Mouse (Mus musculus): ENCODE measurements at regions not wholly inside any gene's neighbourhood (a gene's known extent, or its start where the extent isn't known, plus 50 kb on each side); places are given as distances from the start of the nearest gene placed in this dataset.
"Not testable (repeated sequence)": the region's sequence is repeated elsewhere in the genome, so short reads cannot be mapped to it uniquely, and the experiment has no call there.

DNA sequence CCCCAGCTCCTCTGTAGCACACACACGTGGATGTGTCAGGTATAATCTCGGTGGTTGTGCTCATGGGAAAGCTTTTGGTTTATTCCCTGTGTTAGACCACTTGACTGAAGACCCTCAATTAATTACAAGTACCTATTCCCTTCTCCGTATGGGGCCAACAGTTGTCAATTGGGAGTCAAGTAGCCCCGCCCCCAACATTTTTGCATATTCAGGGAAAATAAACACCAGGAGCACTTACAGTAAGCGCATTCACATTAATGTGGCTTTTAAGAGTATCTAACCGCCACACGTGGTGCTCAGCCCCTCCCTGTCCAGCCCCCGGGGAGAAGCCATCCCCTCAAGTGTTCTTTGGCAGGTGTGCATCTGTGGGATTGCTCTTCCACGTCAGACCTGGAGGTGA, 223.9 kb downstream of the Tpra1 start:
- WGBS (ENCODE audit: insufficient replicate concordance): 39% methylated on average over 9 of the region's 9 CpGs
- no peaks in the 10 kb centered on the region for H3K9me3 ChIP-seq (replicated peaks; ENCODE audit: control insufficient read depth, low read length)
- no peak overlapping the region for H3K27ac ChIP-seq (ENCODE audit: low read length)
- H3K4me2 ChIP-seq (ENCODE audit: low read depth, low read length): no peak overlapping the region
- H3K9ac ChIP-seq (ENCODE audit: low read depth, low read length): no peak overlapping the region
- no peak overlapping the region for H3K4me3 ChIP-seq (ENCODE audit: low read depth, low read length)
- no peaks in the 10 kb centered on the region for H3K36me3 ChIP-seq (ENCODE audit: control insufficient read depth, insufficient read depth)
- H3K27me3 ChIP-seq (ENCODE audit: control insufficient read depth, insufficient read depth, low read depth, low read length): no peaks in the 10 kb centered on the region
- ATAC-seq (ENCODE audit: low read depth): no peak
- no peaks in the 10 kb centered on the region for H3K4me1 ChIP-seq (ENCODE audit: control insufficient read depth, low read depth, low read length)

DNA sequence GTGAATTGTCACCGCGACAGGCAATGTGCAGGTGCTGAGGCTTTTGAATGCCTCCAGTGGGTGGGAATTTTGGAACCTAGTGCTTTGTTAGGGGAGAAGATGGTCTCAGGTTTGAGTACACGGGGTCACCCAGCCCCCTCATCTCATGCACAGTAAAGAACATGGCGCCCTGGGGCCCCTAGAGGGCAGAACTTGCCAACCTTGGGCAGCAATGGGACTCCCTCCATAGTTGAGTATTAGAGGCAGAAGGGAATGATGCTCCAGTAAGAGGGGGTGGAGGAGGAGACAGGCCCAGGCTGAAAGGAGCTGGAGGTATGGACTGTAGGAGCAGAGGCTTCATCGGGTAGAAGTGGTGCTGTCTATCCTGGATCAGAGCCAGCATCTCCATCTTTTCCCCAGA, 226.1 kb downstream of the Tpra1 start:
- not testable (repeated sequence) for H3K4me3 ChIP-seq (ENCODE audit: low read depth, low read length); H3K4me2 ChIP-seq (ENCODE audit: low read depth, low read length); ATAC-seq (ENCODE audit: low read depth); H3K9ac ChIP-seq (ENCODE audit: low read depth, low read length); H3K9me3 ChIP-seq (replicated peaks; ENCODE audit: control insufficient read depth, low read length); H3K36me3 ChIP-seq (ENCODE audit: control insufficient read depth, insufficient read depth); H3K4me1 ChIP-seq (ENCODE audit: control insufficient read depth, low read depth, low read length); H3K27ac ChIP-seq (ENCODE audit: low read length); H3K27me3 ChIP-seq (ENCODE audit: control insufficient read depth, insufficient read depth, low read depth, low read length)
- whole genome bisulfite sequencing (ENCODE audit: insufficient replicate concordance): 36% methylated on average over 5 of the region's 5 CpGs

DNA sequence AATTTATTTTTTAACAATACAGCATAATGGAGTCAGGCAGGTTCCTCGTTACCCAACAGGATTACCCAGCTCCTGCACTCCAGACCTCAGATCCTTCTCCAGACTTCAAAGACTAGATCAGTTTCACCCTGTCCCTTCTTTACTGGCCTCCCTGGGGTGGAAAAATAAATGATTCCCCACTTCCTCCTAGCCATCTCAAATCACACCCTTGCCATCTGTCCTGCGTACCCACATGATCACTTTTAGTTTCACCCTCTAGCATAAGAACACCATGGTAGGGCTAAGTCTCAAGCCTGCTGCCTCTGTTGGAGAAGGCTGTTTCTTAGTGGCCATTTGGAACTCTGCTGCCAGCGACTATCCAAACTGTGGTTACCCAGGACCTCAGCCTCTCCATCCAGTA, 222.0 kb downstream of the Plxna1 start:
- H3K9ac ChIP-seq (ENCODE audit: low read depth, low read length): no peak overlapping the region
- no peak for ATAC-seq (ENCODE audit: low read depth)
- 62% methylated on average over 3 of the region's 3 CpGs for WGBS (ENCODE audit: insufficient replicate concordance)
- H3K9me3 ChIP-seq (replicated peaks; ENCODE audit: control insufficient read depth, low read length): no peaks in the 10 kb centered on the region
- no peak overlapping the region for H3K4me3 ChIP-seq (ENCODE audit: low read depth, low read length)
- H3K4me1 ChIP-seq (ENCODE audit: control insufficient read depth, low read depth, low read length): no peaks in the 10 kb centered on the region
- H3K27ac ChIP-seq (ENCODE audit: low read length): no peak overlapping the region
- no peak overlapping the region for H3K4me2 ChIP-seq (ENCODE audit: low read depth, low read length)
- no peaks in the 10 kb centered on the region for H3K36me3 ChIP-seq (ENCODE audit: control insufficient read depth, insufficient read depth)
- no peaks in the 10 kb centered on the region for H3K27me3 ChIP-seq (ENCODE audit: control insufficient read depth, insufficient read depth, low read depth, low read length)

DNA sequence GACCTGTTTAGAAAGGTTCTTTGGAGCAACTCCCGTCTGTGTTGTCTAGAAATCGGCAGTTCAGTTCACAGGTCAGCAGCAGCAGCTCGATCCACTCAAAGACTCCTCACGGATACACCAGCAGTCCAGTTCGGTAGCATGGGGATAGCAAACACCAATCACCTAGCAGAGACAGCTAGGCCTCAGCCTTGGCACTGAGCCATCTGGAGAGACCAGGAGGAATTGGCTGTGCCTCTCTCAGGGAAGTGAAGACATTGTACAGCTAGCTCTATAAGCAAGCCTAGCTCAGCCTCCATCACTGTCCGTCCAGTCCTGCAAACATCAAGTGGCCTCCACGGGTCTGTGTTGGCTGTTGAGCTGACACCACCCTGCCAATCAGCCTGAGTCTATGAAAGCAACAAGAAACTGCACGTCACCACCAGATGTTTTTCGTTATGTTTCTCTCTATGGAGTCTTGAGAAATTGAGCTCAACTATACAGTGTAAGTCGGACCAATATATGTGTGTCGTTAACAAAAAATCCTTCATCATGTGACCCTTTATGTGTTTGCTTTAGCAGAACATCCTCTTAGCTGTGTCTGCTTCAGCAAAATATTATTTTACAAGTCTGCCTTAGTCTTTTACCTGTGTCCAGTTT, 209.3 kb downstream of the Plxna1 start:
- no peaks in the 10 kb centered on the region for H3K9me3 ChIP-seq (replicated peaks; ENCODE audit: control insufficient read depth, low read length)
- 66% methylated on average over 11 of the region's 11 CpGs for whole genome bisulfite sequencing (ENCODE audit: insufficient replicate concordance)
- ATAC-seq (ENCODE audit: low read depth): no peak
- no peak overlapping the region for H3K27ac ChIP-seq (ENCODE audit: low read length)
- no peak overlapping the region for H3K4me3 ChIP-seq (ENCODE audit: low read depth, low read length)
- no peaks in the 10 kb centered on the region for H3K27me3 ChIP-seq (ENCODE audit: control insufficient read depth, insufficient read depth, low read depth, low read length)
- H3K36me3 ChIP-seq (ENCODE audit: control insufficient read depth, insufficient read depth): no peaks in the 10 kb centered on the region
- no peak overlapping the region for H3K4me2 ChIP-seq (ENCODE audit: low read depth, low read length)
- H3K9ac ChIP-seq (ENCODE audit: low read depth, low read length): no peak overlapping the region
- H3K4me1 ChIP-seq (ENCODE audit: control insufficient read depth, low read depth, low read length): no peaks in the 10 kb centered on the region

DNA sequence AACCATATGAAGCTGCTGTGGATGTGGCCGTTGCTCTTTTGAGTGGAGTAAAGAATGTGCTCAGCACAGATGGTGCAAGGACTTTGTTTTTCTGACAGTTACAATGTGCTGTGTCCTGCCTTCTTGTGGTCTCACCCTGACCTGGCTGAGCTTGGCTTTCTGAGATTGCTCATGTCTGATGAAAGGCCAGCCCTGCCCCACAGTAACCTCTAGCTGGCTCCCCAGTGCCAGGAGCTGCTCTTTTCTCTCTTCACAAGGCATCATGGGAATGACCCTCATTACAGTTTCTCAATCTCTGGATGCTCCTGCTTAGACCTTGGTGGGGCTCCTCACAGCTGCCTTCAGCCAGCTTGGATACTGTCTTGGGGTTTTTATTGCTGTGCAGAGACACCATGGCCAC, 204.9 kb downstream of the Plxna1 start:
- H3K9me3 ChIP-seq (replicated peaks; ENCODE audit: control insufficient read depth, low read length): no peaks in the 10 kb centered on the region
- no peaks in the 10 kb centered on the region for H3K36me3 ChIP-seq (ENCODE audit: control insufficient read depth, insufficient read depth)
- no peak overlapping the region for H3K27ac ChIP-seq (ENCODE audit: low read length)
- no peaks in the 10 kb centered on the region for H3K27me3 ChIP-seq (ENCODE audit: control insufficient read depth, insufficient read depth, low read depth, low read length)
- H3K4me1 ChIP-seq (ENCODE audit: control insufficient read depth, low read depth, low read length): no peaks in the 10 kb centered on the region
- WGBS (ENCODE audit: insufficient replicate concordance): 79% methylated on average over 1 of the region's 1 CpGs
- H3K9ac ChIP-seq (ENCODE audit: low read depth, low read length): no peak overlapping the region
- no peak for ATAC-seq (ENCODE audit: low read depth)
- no peak overlapping the region for H3K4me2 ChIP-seq (ENCODE audit: low read depth, low read length)
- H3K4me3 ChIP-seq (ENCODE audit: low read depth, low read length): no peak overlapping the region

DNA sequence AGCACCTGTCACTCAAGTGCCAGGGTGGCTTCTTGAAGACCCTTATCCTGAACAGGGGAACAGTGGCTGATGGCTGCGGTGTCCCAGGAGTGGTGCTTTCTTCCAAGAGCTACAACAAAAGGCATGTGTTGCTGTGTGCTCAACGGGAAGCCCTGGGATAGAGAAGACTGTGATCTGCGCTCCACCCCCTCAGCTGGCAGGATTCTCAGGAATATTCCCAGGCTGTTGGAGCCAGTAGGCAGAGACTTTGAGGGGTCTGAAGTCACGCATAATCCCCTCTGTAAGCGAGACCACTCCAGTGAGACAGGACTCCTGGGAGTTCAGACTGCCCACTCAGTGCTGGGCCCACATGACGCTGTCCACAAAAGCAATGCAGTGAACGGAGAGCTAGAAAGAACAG, 202.4 kb downstream of the Plxna1 start:
- Histone ChIP-seq H3K9me3 (replicated peaks; ENCODE audit: control insufficient read depth, low read length) (no peaks in the 10 kb centered on the region), H3K4me3 (ENCODE audit: low read depth, low read length) (no peak overlapping the region), H3K9ac (ENCODE audit: low read depth, low read length) (no peak overlapping the region), H3K27ac (ENCODE audit: low read length) (no peak overlapping the region), H3K4me1 (ENCODE audit: control insufficient read depth, low read depth, low read length) (no peaks in the 10 kb centered on the region), H3K27me3 (ENCODE audit: control insufficient read depth, insufficient read depth, low read depth, low read length) (no peaks in the 10 kb centered on the region), H3K36me3 (ENCODE audit: control insufficient read depth, insufficient read depth) (no peaks in the 10 kb centered on the region), H3K4me2 (ENCODE audit: low read depth, low read length) (no peak overlapping the region)
- WGBS (ENCODE audit: insufficient replicate concordance): 51% methylated on average over 7 of the region's 7 CpGs
- no peak for ATAC-seq (ENCODE audit: low read depth)

DNA sequence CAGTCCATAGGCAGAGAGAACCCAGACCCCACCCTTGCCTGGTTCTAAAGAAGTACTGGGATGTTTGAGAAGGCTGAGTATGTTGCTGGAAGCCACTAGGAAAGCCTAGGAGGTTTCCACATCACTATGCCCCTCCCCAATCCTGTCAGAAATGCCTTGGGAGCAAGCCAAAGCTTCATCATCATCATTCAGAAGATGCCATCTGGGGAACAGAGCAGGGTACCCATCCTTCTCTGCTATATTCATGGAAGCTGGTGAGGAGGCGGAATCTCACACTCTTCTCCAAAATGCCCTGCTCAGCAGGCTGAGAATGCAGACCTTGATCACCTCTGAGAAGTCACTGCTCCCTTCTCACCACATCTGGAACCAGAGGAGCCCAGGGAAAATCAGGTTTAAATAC, 200.7 kb downstream of the Plxna1 start:
- Histone ChIP-seq H3K4me1 (ENCODE audit: control insufficient read depth, low read depth, low read length) (no peaks in the 10 kb centered on the region), H3K9me3 (replicated peaks; ENCODE audit: control insufficient read depth, low read length) (no peaks in the 10 kb centered on the region), H3K27ac (ENCODE audit: low read length) (no peak overlapping the region), H3K4me3 (ENCODE audit: low read depth, low read length) (no peak overlapping the region), H3K27me3 (ENCODE audit: control insufficient read depth, insufficient read depth, low read depth, low read length) (no peaks in the 10 kb centered on the region), H3K4me2 (ENCODE audit: low read depth, low read length) (no peak overlapping the region), H3K36me3 (ENCODE audit: control insufficient read depth, insufficient read depth) (no peaks in the 10 kb centered on the region), H3K9ac (ENCODE audit: low read depth, low read length) (no peak overlapping the region)
- no peak for ATAC-seq (ENCODE audit: low read depth)
- 47% methylated on average over 1 of the region's 1 CpGs for WGBS (ENCODE audit: insufficient replicate concordance)

DNA sequence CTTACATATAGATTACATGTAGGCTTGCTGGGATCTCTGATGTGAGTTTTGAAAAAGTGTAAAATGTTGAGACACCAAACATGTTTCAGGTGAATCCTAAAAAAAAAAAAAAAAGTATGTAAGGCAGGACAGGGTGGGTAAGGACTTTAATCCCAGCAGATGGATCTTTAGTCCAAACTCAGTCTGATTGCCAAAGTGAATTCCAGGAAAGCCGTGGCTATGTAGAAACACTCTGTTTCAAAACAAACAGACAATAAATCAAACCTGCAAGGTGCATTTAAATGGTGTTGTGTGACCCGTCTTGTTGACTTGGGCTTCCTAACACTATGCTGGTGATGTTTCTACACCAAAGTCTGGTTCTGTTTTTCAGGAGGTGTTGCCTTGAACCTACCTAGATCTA, 192.9 kb downstream of the Plxna1 start:
- Histone ChIP-seq H3K9ac (ENCODE audit: low read depth, low read length) (no peak overlapping the region), H3K27me3 (ENCODE audit: control insufficient read depth, insufficient read depth, low read depth, low read length) (no peaks in the 10 kb centered on the region), H3K4me3 (ENCODE audit: low read depth, low read length) (no peak overlapping the region), H3K4me2 (ENCODE audit: low read depth, low read length) (no peak overlapping the region), H3K27ac (ENCODE audit: low read length) (no peak overlapping the region), H3K9me3 (replicated peaks; ENCODE audit: control insufficient read depth, low read length) (no peaks in the 10 kb centered on the region), H3K36me3 (ENCODE audit: control insufficient read depth, insufficient read depth) (no peaks in the 10 kb centered on the region), H3K4me1 (ENCODE audit: control insufficient read depth, low read depth, low read length) (no peaks in the 10 kb centered on the region)
- ATAC-seq (ENCODE audit: low read depth): no peak
- WGBS (ENCODE audit: insufficient replicate concordance): 34% methylated on average over 2 of the region's 2 CpGs

DNA sequence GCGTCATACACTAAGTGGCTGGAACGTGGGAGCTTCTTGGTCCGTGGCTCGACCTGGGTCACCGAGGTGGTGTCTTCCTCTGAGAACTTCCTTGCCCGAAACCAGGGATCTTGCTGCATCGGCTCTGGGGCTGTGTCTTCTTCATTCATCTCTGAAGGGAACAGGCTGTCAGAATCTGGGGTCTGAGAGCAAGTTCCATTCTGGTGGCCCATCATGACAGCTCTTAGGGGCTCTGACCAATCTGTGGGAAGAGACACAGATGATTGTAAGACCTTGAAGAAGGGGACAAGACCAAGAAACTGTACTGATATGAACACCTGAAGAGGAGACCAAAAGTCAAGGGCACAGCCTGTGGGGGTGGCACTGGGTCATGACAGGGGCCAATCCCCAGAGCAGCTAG, 177.5 kb downstream of the Plxna1 start:
- H3K9me3 ChIP-seq (replicated peaks; ENCODE audit: control insufficient read depth, low read length); H3K27ac ChIP-seq (ENCODE audit: low read length); H3K4me2 ChIP-seq (ENCODE audit: low read depth, low read length); H3K27me3 ChIP-seq (ENCODE audit: control insufficient read depth, insufficient read depth, low read depth, low read length); H3K4me3 ChIP-seq (ENCODE audit: low read depth, low read length); H3K9ac ChIP-seq (ENCODE audit: low read depth, low read length); ATAC-seq (ENCODE audit: low read depth); H3K4me1 ChIP-seq (ENCODE audit: control insufficient read depth, low read depth, low read length); H3K36me3 ChIP-seq (ENCODE audit: control insufficient read depth, insufficient read depth): not testable (repeated sequence)
- WGBS (ENCODE audit: insufficient replicate concordance): 80% methylated on average over 1 of the region's 7 CpGs
